Mouse (Mus musculus) effector memory CD4-positive, alpha-beta T cell, adult 5 months (primary cell): ENCODE results near the gene Ppfia2. TPM values are rescaled to one million over a fixed set of nuclear protein-coding genes. Genes with fewer than 3 reads are reported as not detected.

Experiments
- polyA plus RNA-seq: library from polyadenylated mRNA; unstranded; fragments of 100-300 nt; shearing (Covaris generic); gene quantifications from one replicate; pipeline ENCODE4 v1.2.1, GENCODE M21; 2017

The Ppfia2 gene
- polyA plus RNA-seq, result 0.15 TPM

GRCm38 (mm10) chr10:106469855-106470532, at the start of gene Ppfia2:
Gene Ppfia2, plus strand, starts transcription at chr10:106470339.

